Mouse (Mus musculus) regulatory T cell (primary cell): ENCODE data around the gene Gm49322.
"Not testable (repeated sequence)": the region's sequence is repeated elsewhere in the genome, so short reads cannot be mapped to it uniquely, and the experiment has no call there.

Experiments used
- in situ Hi-C: fragments of 300-600 bp; cut with MboI, MseI; formaldehyde crosslinking; loops from one replicate; pipeline ENCODE4 v1.15.1; 2025; ENCODE audit warnings: high pct_unique_total_duplicates

Gm49322 gene

DNA sequence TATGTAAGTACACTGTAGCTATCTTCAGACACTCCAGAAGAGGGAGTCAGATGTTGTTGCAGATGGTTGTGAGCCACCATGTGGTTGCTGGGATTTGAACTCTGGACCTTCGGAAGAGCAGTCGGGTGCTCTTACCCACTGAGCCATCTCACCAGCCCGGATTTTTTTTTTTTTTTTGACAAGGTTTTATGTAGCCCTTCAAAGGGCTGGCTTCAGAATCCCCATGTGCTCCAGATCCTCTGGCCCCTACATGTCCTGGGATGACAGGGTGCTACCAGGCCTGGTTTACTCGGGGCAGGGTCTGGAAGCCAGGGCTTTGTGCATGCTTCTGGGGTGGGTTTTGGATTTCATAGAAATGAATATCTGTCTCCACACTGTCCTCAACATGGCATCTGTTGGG, at the start of gene Gm49322:
Gm49322 (plus strand) TSS at position 301 of the 400 bp plus-strand sequence.
- in situ Hi-C loops = not testable (repeated sequence)

DNA sequence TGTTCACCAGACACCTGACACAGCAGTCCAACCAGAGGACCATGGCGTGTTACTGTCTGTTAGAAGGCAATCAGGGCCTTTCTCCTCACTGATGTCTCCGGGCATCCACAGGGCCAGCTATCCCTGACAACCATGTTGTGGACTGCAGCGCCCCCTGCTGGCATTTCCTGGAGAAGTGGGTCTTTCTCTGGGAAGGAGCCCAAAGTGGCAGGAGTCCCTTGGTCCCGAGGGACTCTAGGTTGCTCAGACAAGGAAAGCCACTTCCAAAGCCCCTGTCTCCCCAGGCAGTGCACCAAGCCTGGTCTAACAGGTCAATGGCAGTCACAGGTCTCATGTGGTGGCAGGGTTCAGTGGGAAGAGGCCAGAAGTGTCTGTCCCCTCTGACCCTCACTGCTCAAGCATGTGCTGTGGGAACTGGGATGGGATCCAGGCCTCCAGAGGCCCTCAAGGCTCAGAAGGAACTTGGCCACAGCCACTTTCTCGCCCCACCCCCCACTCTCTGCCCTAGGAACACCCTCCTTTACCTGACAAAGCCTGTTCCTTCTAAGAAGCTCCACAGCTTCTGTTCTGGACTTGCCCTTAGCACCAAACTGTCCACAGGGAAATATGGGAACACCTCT, 48.4 kb upstream of the Gm49322 start:
- in situ Hi-C loops = no loop called here

DNA sequence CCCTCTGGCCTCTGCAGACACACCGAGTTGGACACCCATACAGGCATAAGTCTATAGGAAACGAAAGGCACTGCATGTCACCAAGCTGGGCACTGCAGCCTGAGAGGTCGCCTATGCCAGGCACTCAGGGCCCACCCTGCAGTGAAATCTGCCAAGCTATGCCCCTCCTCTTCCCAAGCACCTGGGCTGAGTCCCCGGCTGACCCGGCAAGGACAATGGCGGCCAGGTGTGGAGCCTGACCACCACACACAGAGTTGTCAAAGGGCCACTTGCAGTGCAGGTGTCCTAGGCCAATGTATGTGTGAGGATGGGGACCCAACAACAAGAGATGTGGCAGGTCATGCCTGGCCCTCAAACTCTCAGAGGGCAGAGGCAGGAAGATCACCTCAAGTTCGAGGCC, 46.4 kb upstream of the Gm49322 start:
- in situ Hi-C loops = no loop called here

DNA sequence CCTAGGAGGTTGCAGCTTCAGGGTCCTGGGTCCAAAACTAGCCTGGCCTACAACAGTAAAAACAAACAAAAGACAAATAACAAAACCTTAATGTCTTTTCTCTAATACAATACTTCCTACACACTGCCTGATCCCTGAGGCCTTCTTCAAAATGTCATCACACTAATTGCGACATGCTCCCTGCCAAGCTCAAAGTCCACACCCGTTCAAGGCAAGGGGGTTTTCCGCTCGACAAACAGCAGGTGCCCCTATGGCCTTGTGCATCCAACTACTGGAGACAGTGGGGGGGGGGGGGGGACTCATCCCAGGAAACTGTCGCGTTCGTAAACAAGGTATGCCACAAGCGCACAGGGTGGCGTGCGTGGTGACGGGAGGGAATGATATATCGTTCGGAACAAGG, 45.2 kb upstream of the Gm49322 start:
- in situ Hi-C loops = no loop called here

DNA sequence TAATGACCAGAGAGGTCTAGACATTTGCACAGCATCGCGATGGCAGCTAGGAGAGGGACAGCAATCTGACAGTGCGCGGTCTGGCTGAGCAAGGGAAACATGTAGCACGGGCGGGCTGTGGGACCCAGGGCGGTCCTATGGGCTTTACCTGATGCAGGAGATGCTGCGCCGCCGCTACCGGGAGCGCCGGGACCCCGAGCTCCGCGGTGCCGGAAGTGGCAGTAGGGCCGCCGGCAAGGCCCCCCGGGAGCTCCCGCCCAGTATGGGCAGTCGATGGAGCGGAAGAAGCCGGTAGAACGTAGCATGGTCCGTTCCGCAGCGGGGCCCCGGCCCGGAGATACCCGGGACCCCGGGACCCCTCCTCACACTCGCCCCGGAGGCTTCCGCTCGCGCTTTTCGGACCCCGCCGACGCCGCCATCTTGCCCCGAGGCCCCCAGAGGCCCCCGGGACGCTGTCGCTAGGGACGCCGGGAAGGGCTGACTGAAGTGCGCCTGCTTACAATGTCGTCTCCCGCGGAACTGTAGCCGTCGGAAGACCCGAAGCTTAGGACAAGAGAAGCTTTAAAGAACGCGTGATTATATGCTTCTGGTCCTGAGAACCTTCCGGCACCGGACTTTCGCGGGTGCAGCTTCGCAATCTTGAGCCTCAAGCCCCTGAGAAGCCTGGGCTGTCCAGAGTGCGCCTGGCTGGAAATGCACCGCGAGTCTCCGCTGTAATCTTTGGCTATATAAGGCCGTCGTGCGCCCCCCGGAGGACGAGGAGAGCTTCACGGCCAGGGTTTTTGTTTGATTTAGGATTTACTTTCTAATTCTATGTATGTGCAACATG, 44.5 kb upstream of the Gm49322 start, which contains the start of gene Rexo1:
Rexo1 (minus strand) TSS at position 445 of the 829 bp plus-strand sequence.
- in situ Hi-C loops = no loop called here

DNA sequence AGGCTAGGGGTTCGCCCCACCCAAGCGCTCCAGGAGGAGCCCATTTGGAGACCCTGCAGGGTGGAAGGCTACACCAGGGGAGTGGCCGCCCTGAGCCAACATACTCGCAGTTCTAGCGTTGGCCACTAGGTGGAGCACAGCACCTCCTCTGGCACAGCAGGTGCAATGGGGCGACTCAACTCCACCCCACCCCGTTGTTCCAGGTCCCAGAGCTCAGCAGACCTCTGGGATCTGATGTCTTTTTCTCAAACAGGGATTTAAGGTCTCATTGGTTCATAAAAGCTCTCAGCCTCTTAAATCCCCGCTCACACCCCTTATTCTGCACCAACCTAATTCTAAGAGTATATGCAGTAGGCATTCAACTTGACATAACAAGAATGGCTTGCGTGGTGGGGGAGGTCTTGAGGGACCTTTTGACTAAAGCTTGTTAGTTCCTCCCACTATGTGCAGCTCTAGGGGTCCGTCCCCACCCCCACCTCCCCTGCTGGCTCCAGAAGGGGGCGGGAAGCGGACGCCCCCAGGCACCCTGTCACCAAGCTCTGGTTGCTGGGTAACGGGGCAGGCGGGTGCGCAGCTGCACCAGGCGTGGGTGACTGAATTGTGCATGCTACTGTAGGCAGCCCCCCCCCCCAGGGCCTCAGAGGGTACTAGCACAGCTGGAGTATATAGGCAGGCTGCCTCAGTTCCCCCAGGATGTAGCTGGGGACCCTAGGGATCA, 39.3 kb upstream of the Gm49322 start:
- in situ Hi-C loops = no loop called here

DNA sequence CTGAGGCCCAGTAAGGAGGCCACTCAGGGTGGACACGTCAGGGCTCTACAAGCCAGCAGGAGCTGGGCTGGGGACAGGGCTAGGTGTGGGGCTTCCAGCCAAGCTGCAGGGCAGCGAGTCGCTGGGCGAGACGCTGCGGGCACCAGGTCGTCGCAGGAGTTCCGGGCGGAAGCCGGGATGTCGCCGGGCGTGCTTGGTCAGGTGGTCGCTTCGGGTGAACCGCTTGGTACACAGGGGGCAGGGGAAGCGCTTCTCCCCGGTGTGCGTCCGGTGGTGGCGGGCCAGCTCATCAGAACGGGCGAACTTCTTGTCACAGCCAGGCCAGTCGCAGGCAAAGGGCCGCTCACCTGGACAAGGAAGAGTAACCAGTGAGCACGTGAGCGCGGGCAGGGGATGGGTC, 36.9 kb upstream of the Gm49322 start:
- in situ Hi-C loops = no loop called here

DNA sequence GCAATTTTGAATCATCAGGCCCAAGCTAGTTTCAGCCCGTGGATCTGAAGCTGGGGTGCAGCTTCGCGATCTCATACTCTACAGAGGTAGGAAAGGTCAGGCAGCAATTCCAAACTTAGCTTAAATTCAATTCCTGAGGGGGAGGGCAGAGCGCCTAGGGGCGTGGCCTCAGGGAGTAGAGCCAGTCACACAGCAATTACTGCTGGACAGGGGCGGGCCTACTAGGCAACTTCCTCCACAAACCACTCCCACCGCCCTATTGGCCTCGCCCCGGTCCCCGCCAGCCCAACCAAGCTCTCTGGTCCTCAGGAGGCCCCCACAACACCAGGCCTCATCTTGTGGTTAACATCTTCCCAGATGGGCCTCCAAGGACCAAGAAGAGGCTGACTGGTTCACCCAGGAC, 36.2 kb upstream of the Gm49322 start:
- in situ Hi-C loops = no loop called here

DNA sequence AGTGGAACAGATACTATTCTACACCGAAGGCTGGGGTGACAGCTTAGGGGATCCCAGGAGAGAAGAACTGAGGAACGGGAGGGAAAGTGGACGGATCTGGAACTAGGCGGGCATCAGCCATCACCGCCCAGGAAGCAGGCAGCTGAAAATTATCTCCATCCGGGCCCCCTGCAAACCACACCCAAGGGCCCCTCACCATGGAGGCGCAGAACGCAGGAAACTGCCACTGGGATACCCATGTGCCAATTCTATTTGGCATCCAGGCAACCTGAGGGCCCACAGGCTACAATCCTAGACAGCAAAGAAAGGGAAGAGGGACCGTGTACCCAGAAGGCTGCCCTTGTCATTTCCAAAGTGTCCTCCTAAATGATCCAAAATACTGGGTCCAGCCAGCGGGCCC, 35.4 kb upstream of the Gm49322 start:
- in situ Hi-C loops = no loop called here

DNA sequence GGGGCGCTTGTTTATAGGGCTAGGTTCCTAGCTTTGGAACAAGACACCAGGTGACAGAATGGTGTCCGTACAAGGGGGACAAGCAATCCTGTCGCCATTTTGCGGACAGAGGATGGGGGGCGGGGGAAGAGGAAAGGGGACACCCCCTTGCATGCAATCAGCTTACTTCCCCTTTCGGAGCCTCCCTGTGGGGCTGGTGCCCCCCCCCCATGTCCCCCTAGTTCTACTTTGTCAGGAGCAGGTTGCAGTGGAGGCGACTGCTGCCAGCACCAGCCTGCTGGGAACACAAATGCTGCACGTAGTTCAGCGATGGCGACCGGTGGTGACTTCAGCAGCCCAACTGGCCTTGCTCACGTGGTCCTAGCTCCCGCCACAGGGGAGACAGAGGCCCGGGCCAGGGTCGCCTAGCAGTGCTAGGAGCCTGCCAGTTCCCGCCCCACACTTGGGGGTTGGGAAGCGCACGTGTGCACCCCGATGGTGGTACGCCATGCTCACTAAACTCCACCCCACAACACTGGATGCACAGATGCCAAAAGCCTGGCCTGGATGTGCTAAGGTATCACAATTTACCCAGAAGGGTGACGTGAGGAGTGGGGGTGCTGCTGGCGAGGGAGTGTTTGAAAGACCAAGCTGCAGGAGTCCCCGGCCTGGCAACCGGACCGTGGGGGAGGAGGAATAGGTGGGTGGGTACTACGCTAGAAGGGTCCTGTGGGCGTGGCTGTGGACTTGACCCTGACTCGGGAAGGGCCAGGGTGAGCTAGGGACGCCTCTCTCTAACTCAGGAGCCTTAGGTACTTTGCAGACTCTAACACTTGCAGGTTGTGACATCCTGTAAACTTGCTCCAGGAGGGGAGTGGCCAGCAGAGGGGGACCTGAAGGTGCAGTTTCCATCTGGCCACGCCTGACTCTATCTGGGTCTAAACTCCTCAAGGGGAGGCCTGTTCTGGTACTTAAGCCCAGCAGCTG, 34.7 kb upstream of the Gm49322 start:
- in situ Hi-C loops = no loop called here

DNA sequence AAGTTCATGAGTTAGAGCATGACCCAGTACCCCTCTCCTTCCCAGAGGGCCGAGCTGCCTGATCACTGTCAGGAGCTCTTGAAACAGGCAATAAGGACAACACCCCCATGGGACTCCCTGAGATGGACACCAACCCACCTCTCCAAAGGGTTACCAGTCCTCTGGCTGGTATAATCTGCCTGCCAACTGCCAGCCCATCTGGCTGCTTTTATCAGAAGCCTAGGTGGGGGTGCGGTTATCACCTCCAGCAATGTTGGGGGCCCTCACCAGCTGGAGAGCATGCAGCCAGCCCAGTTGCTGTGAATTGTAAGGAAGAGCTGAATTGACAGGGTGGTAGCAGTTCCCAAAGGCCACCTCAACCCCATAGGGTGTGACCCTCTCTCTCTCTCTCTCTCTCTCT, 33.3 kb upstream of the Gm49322 start:
- in situ Hi-C loops = no loop called here

DNA sequence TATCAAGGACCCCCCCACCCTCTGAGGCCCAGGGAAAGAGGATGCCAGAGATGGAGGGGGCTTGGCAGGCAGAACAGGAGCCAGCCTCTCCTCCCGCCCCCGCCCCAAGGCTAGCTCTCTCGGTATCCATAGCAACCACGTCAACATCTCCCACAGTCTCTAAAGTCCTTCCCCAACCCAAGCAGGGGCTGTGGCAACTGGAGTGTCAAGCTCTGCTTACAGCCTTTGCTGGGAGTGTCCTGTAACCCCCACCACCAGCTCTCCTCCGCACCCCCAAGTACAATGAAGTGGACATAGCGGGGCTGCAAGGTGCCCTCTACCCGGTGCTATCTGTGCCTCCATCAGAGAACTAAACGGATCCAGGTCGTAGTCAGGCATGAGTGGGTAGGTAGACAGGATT, 31.9 kb upstream of the Gm49322 start:
- in situ Hi-C loops = no loop called here

DNA sequence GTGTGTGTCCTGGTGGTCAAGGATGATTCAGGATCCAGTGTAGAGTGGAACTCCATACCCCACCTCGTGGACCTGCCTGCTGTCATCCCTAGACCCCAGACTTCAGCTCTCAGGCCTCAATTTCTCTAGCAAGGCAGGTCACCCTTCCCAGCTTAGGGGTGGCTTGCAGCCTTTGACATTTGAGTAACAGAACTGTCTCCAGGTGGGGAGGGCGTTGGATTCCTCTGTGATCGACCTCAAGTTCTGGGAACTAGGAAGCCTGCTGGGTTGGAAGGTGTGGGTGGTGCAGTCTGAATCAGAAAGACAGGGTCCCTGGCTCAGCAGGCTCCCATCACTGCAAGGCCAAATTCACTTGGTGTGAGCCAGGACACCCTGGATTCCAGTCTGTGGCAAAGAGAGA, 30.9 kb upstream of the Gm49322 start:
- in situ Hi-C loops = loop anchor here (5.0 kb wide), 1 partner anchor 107 kb away; no protein-coding TSS in a partner anchor

DNA sequence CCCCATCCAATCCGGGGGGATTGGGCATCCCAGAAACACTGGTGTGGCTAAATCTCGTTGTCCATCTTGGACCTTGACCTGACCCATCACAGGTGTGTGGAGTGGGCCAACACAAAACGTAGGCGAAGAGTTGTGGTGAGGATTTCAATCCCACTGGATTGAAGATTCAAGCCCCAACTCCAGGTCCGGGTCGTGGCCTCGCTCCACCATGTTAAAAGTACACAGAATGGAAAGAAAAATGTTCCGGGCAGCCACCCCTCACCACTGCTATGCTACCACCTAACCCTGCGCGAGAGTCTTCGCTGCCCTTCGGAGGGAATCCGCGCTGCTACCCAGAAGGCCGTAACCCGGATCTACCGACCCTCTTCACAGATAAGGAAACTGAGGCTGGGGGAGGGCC, 29.9 kb upstream of the Gm49322 start:
- in situ Hi-C loops = loop anchor here (5.0 kb wide), 1 partner anchor 106 kb away; no protein-coding TSS in a partner anchor

DNA sequence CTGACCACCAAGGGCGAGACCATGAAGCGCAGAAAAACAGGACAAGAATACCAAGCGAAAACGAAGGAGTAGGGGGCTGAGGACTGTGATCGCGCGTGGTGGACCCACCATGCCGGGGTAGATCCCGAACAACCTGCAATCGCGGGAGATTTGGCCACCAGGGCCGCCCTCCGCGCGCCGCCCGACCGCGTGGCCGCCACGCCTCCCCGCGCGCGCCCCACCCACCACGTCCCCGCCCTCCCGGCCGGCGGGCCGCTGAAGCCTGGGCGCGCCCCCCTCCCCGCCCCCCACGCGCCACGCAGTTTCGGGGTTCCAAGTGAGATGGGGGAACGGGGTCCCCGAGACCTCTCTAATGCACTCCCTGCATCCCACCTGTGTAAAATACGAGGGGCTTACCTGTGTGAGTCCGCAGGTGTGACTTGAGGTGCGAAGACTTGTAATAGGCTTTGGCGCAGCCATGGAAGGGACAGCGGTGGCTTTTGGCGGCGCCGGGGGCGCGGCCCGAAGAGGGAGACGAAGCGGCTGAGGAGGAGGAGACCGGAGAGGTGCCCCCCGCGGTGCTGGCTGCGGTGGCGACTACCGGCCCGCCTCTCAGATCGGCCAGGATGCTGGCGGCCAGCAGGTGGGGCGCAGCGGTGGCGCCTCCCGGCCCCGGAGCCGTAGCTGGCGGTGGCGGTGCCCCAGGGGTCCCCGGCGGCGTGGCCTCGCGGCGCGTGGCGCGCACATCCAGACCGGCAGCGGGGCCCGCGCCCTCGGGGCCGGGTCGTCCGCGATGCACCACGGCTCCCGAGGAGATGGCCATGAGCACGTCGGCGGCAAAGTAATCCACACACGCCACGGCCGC, 29.2 kb upstream of the Gm49322 start:
- in situ Hi-C loops = loop anchor here (5.0 kb wide), 1 partner anchor 106 kb away; no protein-coding TSS in a partner anchor

DNA sequence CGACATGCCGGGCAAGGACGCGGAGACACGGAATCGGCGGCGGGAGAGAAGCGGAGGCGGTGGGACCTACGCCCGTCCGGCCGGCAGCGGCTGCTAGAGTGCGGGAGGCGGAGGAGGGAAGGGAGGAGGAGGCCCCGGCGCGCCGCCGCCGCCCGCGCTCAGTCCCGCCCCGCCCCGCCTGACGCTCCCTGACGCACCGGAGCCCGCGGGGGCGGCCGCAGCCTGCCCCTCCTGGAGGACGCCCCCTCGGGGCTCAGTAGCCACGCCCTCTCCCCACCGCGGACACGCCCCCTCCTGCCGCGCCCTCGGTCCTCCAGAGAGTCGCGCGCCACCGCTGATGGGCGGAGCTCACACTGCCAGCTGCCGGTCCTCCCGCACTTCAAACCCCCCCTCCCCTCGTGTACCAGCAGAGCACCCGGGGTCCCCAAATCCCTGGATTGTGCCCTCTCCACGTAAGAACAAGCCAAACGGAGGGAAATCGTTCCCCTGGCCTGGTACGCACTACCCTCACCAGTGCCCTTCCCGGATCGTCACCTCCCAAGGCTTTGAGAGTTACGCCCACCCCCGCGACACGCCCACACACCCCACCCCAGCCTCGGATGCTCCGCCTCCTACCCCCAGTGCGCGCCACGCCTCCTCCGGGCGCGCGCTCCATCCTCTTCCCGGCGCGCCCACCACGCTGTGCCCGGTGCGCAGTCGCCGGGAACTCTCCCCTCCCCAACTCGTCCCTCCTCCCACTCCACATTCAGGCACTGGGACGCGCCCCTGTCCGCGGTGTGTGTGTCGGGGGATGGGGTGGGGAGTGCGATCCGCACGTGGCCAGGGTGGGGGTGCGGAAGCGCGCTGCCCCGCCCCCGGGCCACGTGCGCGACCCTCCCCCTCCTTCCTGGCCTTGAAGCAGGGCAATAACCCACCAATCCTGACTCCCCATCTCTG, 28.4 kb upstream of the Gm49322 start, which contains the start of gene Klf16:
Klf16 (minus strand) TSS at position 127 of the 936 bp plus-strand sequence.
- in situ Hi-C loops = loop anchor here (5.0 kb wide), 1 partner anchor 105 kb away; no protein-coding TSS in a partner anchor

DNA sequence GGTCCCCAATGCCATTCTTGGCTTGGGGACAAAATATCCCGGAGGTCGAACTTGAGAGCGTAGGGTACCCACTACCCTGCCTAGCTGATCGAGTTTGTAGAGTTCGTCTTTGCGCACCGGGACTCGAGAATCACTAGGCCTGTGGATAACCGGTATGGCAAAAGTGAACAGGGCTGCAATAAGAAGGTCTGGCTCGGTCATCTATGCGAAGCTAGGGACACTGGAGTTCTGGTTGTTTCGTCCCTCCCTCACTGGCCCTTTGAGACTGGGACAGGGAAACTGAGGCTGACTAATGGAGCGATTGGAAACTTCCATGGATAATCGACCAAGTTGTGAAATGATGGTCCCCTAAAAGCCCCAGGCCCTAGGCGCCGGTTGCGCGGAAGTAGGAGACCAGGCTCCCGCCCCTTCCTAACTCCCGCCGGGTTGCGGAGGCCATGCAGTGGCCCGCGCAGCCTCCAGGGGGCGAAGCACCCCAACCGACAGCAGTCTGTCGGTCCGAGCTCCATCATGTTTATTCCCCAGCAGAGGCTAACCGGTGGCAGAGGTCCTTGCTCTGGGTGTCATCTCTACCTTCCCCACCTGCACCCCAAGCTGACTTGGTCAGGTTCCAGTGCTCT, 27.6 kb upstream of the Gm49322 start:
- in situ Hi-C loops = loop anchor here (5.0 kb wide), 1 partner anchor 104 kb away; no protein-coding TSS in a partner anchor

DNA sequence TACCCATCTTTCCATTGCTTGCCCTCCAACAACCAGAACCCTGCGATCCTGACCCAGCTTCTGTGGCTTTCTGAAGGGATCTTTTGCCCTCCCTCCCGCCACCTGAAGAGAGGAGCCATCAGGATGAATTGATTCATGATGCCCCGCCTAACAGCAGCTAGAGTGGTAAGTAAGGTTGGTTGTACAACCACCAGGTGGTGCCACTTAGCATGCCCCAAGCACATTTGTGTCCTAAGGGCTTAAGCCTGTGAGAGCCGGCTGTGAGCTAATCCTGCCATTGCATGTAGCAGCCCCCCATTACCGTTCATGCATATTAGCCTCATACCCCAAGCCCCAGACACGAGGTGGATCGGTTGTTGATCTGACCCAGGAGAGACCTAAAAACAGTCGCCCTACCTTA, 26.9 kb upstream of the Gm49322 start:
- in situ Hi-C loops = loop anchor here (5.0 kb wide), 1 partner anchor 103 kb away; no protein-coding TSS in a partner anchor
